Comparison of ENCODE assay signal across 8 mouse cellular contexts in genomic region chr4:149806699-149807381, GRCm38 (mm10). TPM values are rescaled to one million over a fixed set of nuclear protein-coding genes. Genes with fewer than 3 reads are reported as not detected.
DNase-seq lines count a peak whose midpoint lies in the region; ATAC-seq and TF ChIP-seq lines count a peak whose summit lies in the region.

No protein-coding gene starts in this region.

- WGBS in embryonic facial prominence, embryonic 15.5 days, result 46% methylated on average over 19 of the region's 19 CpGs
- 53% methylated on average over 19 of the region's 19 CpGs for WGBS in heart, embryonic 10.5 days
- 51% methylated on average over 19 of the region's 19 CpGs for WGBS in kidney, postnatal 0 days
- 51% methylated on average over 19 of the region's 19 CpGs for WGBS in liver, embryonic 11.5 days
- 48% methylated on average over 19 of the region's 19 CpGs for WGBS in stomach, embryonic 14.5 days

- H3K79me3 ChIP-seq in C2C12 (ENCODE audit: low read depth), result no peaks in the 10 kb centered on the region

- H3K4me3 ChIP-seq in C2C12 (ENCODE audit: insufficient read depth, poor library complexity, severe bottlenecking), result no peak overlapping the region
- no peak overlapping the region for H3K4me3 ChIP-seq in bone marrow macrophage, adult 2 months (ENCODE audit: insufficient read depth, low read length)
- no peak overlapping the region for H3K4me3 ChIP-seq in embryonic facial prominence, embryonic 15.5 days (replicated peaks)
- no peak overlapping the region for H3K4me3 ChIP-seq in heart, embryonic 10.5 days
- H3K4me3 ChIP-seq in kidney, postnatal 0 days (replicated peaks; ENCODE audit: low read depth, low read length), result no peak overlapping the region
- no peak overlapping the region for H3K4me3 ChIP-seq in liver, embryonic 11.5 days (ENCODE audit: low read depth, low read length)
- H3K4me3 ChIP-seq in stomach, embryonic 14.5 days (ENCODE audit: low read depth, low read length), result no peak overlapping the region

- no peak overlapping the region for H3K9ac ChIP-seq in embryonic facial prominence, embryonic 15.5 days
- no peak overlapping the region for H3K9ac ChIP-seq in kidney, postnatal 0 days (ENCODE audit: low read depth, low read length)
- H3K9ac ChIP-seq in liver, embryonic 11.5 days (ENCODE audit: low read depth, low read length), result no peak overlapping the region
- no peak overlapping the region for H3K9ac ChIP-seq in stomach, embryonic 14.5 days (replicated peaks; ENCODE audit: low read depth, low read length)

- H3K9me3 ChIP-seq in embryonic facial prominence, embryonic 15.5 days (replicated peaks), result no peaks in the 10 kb centered on the region
- H3K9me3 ChIP-seq in heart, embryonic 10.5 days, result no peaks in the 10 kb centered on the region
- no peaks in the 10 kb centered on the region for H3K9me3 ChIP-seq in kidney, postnatal 0 days (replicated peaks; ENCODE audit: low read length)
- H3K9me3 ChIP-seq in liver, embryonic 11.5 days (ENCODE audit: control insufficient read depth, low read length), result no peaks in the 10 kb centered on the region
- H3K9me3 ChIP-seq in stomach, embryonic 14.5 days (ENCODE audit: control insufficient read depth, low read depth, low read length), result no peaks in the 10 kb centered on the region

- H3K79me2 ChIP-seq in C2C12 (ENCODE audit: control insufficient read depth, insufficient read depth), result no peaks in the 10 kb centered on the region

- no peak overlapping the region for H3ac ChIP-seq in C2C12 (ENCODE audit: control insufficient read depth, insufficient read length, low read depth)

- no peak overlapping the region for H3K27ac ChIP-seq in bone marrow macrophage, adult 2 months (ENCODE audit: insufficient read depth, low read depth, low read length)
- no peak overlapping the region for H3K27ac ChIP-seq in embryonic facial prominence, embryonic 15.5 days (replicated peaks)
- no peak overlapping the region for H3K27ac ChIP-seq in heart, embryonic 10.5 days
- no peak overlapping the region for H3K27ac ChIP-seq in kidney, postnatal 0 days
- H3K27ac ChIP-seq in liver, embryonic 11.5 days (ENCODE audit: low read depth, low read length), result no peak overlapping the region
- no peak overlapping the region for H3K27ac ChIP-seq in stomach, embryonic 14.5 days (ENCODE audit: low read length)

- ATAC-seq in embryonic facial prominence, embryonic 15.5 days (ENCODE audit: insufficient number of reproducible peaks, low FRiP score, low TSS enrichment, low read depth), result peak; percentile 67; the same call in 1 of the 2 replicates
- ATAC-seq in kidney, postnatal 0 days (replicated peaks; ENCODE audit: low FRiP score, low read depth), result peak; percentile 67; the same call in 1 of the 2 replicates
- peak; percentile 47; the same call in 1 of the 2 replicates for ATAC-seq in liver, embryonic 11.5 days (replicated peaks; ENCODE audit: low FRiP score)
- ATAC-seq in stomach, embryonic 14.5 days (ENCODE audit: insufficient number of reproducible peaks, insufficient read depth, low FRiP score, low read depth), result peak; percentile 51; the same call in 1 of the 2 replicates

- no peaks in the 10 kb centered on the region for H3K4me1 ChIP-seq in bone marrow macrophage, adult 2 months (ENCODE audit: control insufficient read depth, insufficient read depth, low read length)
- peaks cover 8% of the 10 kb centered on the region for H3K4me1 ChIP-seq in embryonic facial prominence, embryonic 15.5 days
- H3K4me1 ChIP-seq in heart, embryonic 10.5 days, result 0 out of 2 replicates have a peak, but pooled peaks cover 5% of the 10 kb centered on the region
- H3K4me1 ChIP-seq in kidney, postnatal 0 days (replicated peaks; ENCODE audit: insufficient read depth, low read length), result no peaks in the 10 kb centered on the region
- no peaks in the 10 kb centered on the region for H3K4me1 ChIP-seq in liver, embryonic 11.5 days (replicated peaks; ENCODE audit: control insufficient read depth, insufficient read depth, low read length)
- H3K4me1 ChIP-seq in stomach, embryonic 14.5 days (ENCODE audit: control insufficient read depth, insufficient read depth, low read length), result peaks cover 8% of the 10 kb centered on the region; the same call in 1 of the 2 replicates

- TF ChIP-seq CTCF in C2C12 (IDR thresholded peaks at IDR 0.05; ENCODE audit: control insufficient read depth, insufficient read depth, insufficient read length), result peak; percentile 86
- peak; percentile 89 for TF ChIP-seq CTCF in bone marrow macrophage, adult 2 months (IDR thresholded peaks at IDR 0.05; ENCODE audit: low read depth, low read length)
- peak; percentile 94 for TF ChIP-seq CTCF in kidney, postnatal 0 days (IDR thresholded peaks at IDR 0.05; ENCODE audit: low read depth)

- H3K36me3 ChIP-seq in C2C12 (ENCODE audit: control insufficient read depth, insufficient read depth), result no peaks in the 10 kb centered on the region
- no peaks in the 10 kb centered on the region for H3K36me3 ChIP-seq in embryonic facial prominence, embryonic 15.5 days
- no peaks in the 10 kb centered on the region for H3K36me3 ChIP-seq in heart, embryonic 10.5 days
- H3K36me3 ChIP-seq in kidney, postnatal 0 days (ENCODE audit: insufficient read depth, low read length), result no peaks in the 10 kb centered on the region
- H3K36me3 ChIP-seq in liver, embryonic 11.5 days (ENCODE audit: control insufficient read depth, insufficient read depth, low read length), result no peaks in the 10 kb centered on the region
- no peaks in the 10 kb centered on the region for H3K36me3 ChIP-seq in stomach, embryonic 14.5 days (ENCODE audit: control insufficient read depth, insufficient read depth, low read length)

- TF ChIP-seq POLR2A in bone marrow macrophage, adult 2 months (IDR thresholded peaks at IDR 0.05; ENCODE audit: borderline replicate concordance, low read depth, low read length), result no peak

- peaks cover 10% of the 10 kb centered on the region for H3K27me3 ChIP-seq in C2C12 (ENCODE audit: control insufficient read depth, insufficient read depth, insufficient read length)
- peaks cover 9% of the 10 kb centered on the region for H3K27me3 ChIP-seq in embryonic facial prominence, embryonic 15.5 days
- H3K27me3 ChIP-seq in heart, embryonic 10.5 days (ENCODE audit: insufficient read depth, poor library complexity, severe bottlenecking), result peaks cover 43% of the 10 kb centered on the region
- no peaks in the 10 kb centered on the region for H3K27me3 ChIP-seq in kidney, postnatal 0 days (ENCODE audit: insufficient read depth, low read length)
- peaks cover 16% of the 10 kb centered on the region for H3K27me3 ChIP-seq in liver, embryonic 11.5 days (replicated peaks; ENCODE audit: control insufficient read depth, insufficient read depth, low read length)
- 0 out of 2 replicates have a peak, but pooled peaks cover 2% of the 10 kb centered on the region for H3K27me3 ChIP-seq in stomach, embryonic 14.5 days (ENCODE audit: control insufficient read depth, insufficient read depth, low read length)

- DNase-seq in heart, embryonic 10.5 days (ENCODE audit: low spot score), result peak; percentile 91
- peak; percentile 97 for DNase-seq in kidney, postnatal 0 days (ENCODE audit: low spot score)
- peak; percentile 86 for DNase-seq in liver, embryonic 11.5 days (ENCODE audit: low spot score)
- DNase-seq in neural tube, embryonic 10.5 days (ENCODE audit: extremely low spot score, low spot score), result peak; percentile 96

- H3K4me2 ChIP-seq in embryonic facial prominence, embryonic 15.5 days (replicated peaks), result no peak overlapping the region
- H3K4me2 ChIP-seq in kidney, postnatal 0 days (ENCODE audit: low read length), result no peak overlapping the region
- H3K4me2 ChIP-seq in liver, embryonic 11.5 days, result no peak overlapping the region
- no peak overlapping the region for H3K4me2 ChIP-seq in stomach, embryonic 14.5 days (replicated peaks; ENCODE audit: low read depth, low read length)

TF ChIP-seq in C2C12, 6 proteins besides CTCF, POLR2A, EP300 and RAD21:
- TF ChIP-seq USF1 (IDR thresholded peaks at IDR 0.05; ENCODE audit: low read depth) (no peak), MAX (IDR thresholded peaks at IDR 0.05) (peak; percentile 52)
TF ChIP-seq in C2C12: peak in this region for 1.

RNA-seq across cellular contexts. Expression of gene Slc25a33, which starts 32.8 kb away (rescaled TPM):
- polyA plus RNA-seq in C2C12 (2012; fragmentation: generic; extraction: Trizol), result 10.2 TPM
- polyA plus RNA-seq in bone marrow macrophage, adult 2 months (2012; ENCODE audit: insufficient read depth, insufficient read length, missing spikeins), result 3.0 and 3.1 TPM in 2 replicates
- 10.8 TPM in 2 replicates for polyA plus RNA-seq in embryonic facial prominence, embryonic 15.5 days (2015; fragmentation: Nextera tagmentation; extraction: Ambion mirVana)
- 9.0 and 15.5 TPM in 2 replicates for polyA plus RNA-seq in heart, embryonic 10.5 days (2016; fragmentation: Nextera tagmentation; extraction: Ambion mirVana)
- polyA plus RNA-seq in kidney, postnatal 0 days (2015; fragmentation: Nextera tagmentation; extraction: Ambion mirVana), result 15.1 and 15.2 TPM in 2 replicates
- polyA plus RNA-seq in liver, embryonic 11.5 days (2014; fragmentation: Nextera tagmentation; extraction: Ambion mirVana), result 21.9 and 23.2 TPM in 2 replicates
- polyA plus RNA-seq in stomach, embryonic 14.5 days (2014; fragmentation: Nextera tagmentation; extraction: Ambion mirVana), result 9.4 and 9.5 TPM in 2 replicates
